Mouse (Mus musculus) megakaryocyte progenitor cell, adult 5-6 weeks (primary cell): ENCODE measurements around the gene Gm20388. TPM values are rescaled to one million over a fixed set of nuclear protein-coding genes. Genes with fewer than 3 reads are reported as not detected.

Experiments used
- ATAC-seq: replicated peaks from 2 replicates; pipeline ENCODE4 v1.8.0; 2016; ENCODE audit warnings: mild to moderate bottlenecking, moderate TSS enrichment, inconsistent platforms; ENCODE audit not compliant: poor library complexity
- total RNA-seq, 2 experiments: library from RNA; stranded (forward) in 1 of 2; stranded (reverse) in 1 of 2; fragments of 157-497, 149-512 nt in 1 of 2; fragments of 200-1000 nt in 1 of 2; gene quantifications; 2 replicates each; pipeline versions ENCODE4 v1.2.3 to v1.2.4; 2015 to 2017

The Gm20388 gene
- total RNA-seq, 2 experiments from 2014 or later: 18.6 TPM; not detected in 1

DNA sequence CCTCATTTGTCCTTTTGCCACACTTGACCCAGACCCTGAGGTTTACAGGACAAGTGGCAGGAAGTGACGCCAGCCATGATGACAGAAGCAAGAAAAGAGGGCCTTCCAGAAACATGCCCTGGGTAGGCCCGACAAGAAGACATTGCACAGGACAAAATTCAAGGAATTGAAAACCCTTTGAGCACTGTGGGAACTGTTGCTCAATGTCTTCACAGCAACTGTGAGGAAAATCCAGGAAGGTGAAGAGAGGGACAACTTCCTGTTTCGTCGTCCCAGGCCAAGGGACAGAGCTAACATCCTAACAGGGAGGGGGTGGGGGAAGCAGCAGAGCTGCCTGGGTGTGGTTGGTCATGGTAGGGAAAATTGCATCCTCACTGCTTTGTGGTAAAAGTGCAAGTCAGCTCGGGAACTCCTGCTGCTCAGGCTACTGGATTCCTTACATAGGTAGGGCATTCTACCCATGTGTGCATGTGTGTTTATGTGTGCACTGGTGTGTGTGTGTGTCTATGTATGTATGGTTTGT lies 3839.6 kb downstream of the Gm20388 start:
- peak; percentile 91 for ATAC-seq

DNA sequence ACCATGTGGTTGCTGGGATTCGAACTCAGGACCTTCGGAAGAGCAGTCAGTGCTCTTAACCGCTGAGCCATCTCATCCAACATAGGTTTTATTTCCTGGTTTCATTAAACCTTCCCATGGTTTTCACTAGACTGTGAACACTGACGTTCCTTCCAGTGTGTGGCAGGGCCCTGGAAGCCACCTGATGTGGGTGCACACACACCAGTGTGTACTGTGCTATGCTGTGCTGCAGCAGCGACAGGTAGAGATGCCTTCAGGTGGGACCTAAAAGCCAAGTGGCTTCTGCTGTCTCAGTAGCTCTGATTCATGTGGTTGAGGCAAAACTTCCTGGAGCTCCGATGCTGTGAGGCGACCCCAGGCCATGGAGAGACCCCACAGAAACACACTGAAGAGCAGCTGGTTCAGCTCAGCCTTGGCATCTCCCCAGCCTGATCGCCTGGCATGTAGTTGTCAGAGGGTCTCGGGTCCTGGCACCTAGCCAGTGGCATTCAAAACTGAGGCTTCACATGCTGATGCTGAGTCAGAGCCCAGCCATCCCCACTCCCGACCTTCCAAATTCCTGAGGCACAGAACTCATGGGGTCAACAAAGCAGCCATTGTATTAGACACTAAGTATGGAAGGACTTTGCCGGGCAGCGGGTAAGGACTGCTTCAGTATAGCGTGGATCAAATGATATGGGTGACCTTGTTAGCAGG lies 3842.3 kb downstream of the Gm20388 start:
- ATAC-seq: no peak

DNA sequence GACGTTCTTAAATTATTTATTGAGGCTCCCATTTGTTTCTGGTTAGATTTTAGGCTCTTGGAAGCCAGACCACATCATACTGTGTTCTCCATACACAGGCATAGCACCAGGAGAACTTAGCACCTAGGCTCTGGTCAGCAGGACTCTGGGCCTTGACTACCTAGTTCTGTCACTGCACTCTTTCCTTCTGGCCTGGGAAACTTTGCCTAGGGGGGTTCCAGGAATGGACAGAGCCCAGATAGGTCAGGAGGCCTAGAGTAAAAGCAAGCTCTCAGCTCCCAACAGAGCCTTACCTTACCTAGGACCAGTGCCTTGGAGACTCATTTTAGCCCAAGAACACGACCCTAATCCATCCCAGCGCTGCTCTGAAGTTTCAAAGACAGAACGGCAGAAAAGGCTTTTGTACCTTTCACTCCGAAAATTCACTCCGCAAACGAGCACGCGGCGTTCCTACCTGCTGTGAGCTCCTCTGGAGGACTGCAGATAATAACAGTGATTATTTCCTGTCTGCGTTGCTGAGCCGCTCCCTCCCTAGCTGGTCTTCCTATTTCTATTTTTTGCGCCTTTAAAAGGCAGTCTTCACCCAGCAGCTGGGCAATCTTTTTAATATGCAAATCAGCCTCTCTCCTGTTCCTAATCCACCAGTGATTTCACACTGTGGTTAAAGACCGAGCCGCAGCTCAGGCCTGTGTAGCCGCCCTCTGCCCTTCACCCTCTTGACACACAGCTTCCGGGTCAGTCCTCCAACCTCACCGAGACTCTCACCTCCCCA lies 3843.1 kb downstream of the Gm20388 start:
- ATAC-seq: no peak; the same call in 1 of the 2 replicates

DNA sequence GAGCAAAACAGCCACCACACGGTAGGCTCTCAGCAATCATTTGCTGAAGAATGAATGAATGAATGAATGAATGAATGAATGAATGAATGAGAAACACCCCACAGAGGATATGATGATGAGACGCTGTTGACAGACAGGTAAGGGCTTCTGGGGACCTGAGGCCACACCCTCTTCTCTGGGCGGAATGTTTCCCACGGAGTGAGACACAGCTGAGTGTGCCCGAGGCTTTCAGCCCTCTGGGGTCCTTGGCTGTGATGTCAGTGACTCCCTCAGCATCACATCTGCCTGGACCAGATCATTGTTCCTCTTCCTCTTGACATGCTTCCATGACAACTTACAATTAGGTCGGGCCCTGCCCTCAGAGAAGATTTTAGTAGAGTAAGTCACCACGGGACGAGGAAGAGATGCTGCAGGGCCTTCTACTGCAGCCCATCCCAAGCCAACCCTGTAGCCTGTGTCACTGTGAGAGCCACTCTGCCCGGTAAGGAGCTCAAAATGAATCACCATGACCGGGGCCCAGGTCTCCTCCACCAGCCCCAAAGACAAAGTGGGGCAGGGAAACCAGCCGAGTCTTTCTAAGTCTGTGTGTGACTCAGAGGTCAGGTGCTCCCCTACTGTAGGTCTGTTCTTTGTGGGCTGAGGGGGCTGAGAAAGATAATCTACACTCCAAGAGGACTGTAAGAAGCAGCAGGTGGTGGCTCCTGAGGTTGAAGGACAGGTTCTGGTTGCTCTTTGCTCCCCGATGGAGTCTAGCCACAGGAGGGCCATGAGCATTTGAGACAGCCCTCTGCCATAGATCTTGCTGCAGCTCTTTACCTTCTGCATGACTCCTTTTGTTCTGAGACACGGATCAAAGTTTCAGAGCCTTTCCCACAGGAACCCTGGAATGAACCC lies 3844.1 kb downstream of the Gm20388 start:
- no peak for ATAC-seq

- ATAC-seq: no peak
Observed at GRCm38 (mm10) chr8:123756901-123757300, 3846.3 kb downstream of the Gm20388 start.

DNA sequence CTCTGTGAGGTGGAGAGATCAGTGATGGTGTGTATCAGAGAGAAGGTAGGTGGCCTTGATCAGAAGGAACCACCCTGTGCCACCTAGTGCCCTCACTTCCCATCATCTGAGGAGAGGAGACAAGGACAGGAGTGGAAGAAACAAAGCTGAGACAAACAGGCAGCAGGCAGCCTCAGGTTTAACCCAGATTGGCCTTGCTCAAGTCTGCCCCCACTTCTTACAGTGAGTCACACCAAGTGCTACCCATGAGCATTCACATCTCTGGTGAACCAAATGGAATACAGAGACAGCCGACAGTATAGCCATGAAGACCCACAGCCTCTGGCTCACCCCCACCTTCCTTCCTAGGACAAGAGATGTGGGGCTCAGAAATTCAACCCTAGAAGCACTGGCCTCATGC lies 3848.3 kb downstream of the Gm20388 start:
- ATAC-seq: no peak

DNA sequence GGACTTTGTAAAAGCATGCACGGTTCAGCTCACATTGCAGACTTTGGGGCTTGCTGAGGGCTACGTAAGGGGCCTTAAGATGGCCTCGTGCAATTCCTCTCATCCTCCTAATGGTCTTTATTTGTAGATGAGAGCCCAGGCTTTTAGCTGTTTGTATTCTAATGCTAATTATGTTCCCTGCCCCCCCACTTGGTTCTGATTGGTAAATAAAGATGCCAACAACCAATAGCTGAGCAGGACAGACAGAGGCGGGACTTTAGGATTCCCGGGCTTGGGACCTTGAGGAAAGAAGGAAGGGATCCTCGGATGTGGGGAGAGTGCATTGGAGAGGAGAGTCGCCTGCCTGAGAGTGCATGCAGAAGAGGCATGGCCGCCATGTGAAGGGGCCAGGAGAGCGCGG lies 3849.3 kb downstream of the Gm20388 start:
- no peak for ATAC-seq

- ATAC-seq: no peak
Observed at GRCm38 (mm10) chr8:123760579-123760978, 3849.9 kb downstream of the Gm20388 start.

DNA sequence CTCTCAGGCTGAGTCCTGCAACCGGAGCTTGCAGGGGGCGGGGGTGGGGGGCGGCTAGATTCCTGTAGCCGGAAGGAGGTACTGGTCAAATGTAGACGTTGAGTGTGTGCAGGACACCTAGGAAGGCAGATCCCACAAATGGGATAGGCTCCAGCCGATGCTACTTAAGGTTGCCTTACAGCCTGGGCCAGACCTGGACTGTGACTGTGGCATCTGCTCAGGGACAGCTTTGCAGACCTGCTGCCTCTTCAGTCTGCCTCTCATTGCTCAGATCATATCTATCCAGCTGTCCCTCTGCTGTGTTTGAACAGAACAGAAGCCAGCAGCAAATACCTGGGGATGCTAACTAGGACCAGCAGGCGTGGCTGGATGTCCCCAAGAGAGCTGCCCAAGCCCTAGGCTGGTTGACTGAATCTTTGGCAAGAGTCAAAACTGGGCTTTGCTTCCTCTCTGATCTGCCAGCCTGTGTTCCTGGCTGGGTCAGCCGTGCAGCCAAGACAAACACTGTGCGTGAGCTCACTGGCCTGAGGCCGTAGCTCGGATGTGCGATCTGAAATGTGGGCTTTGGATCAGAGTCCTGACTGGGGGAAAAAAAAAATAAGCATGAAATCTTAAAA lies 3850.7 kb downstream of the Gm20388 start:
- no peak for ATAC-seq

GRCm38 (mm10) chr8:123761883-123762270 lies 3851.2 kb downstream of the Gm20388 start:
- ATAC-seq: no peak

- ATAC-seq: peak; percentile 42; the same call in 1 of the 2 replicates
Observed at GRCm38 (mm10) chr8:123763355-123763754, 3852.7 kb downstream of the Gm20388 start.

DNA sequence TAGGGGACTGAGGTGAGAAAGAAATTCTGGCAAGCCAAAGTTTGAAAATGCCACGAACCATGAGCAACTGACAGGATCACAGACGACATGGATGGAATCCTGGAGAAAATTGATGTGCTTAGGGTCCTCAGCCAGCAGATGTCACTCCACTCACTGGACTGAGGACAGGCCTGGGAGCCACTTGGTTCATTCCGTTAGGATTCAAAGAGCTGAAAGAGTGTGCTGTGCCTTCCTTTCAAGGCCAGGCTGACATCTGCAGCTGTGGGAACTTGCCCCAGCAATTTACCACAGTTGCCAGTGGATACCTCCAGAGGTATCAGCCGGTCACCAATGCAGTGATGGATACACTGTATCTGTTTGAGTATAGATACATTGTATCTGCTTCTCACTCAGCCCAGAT lies 3854.0 kb downstream of the Gm20388 start:
- ATAC-seq: no peak

DNA sequence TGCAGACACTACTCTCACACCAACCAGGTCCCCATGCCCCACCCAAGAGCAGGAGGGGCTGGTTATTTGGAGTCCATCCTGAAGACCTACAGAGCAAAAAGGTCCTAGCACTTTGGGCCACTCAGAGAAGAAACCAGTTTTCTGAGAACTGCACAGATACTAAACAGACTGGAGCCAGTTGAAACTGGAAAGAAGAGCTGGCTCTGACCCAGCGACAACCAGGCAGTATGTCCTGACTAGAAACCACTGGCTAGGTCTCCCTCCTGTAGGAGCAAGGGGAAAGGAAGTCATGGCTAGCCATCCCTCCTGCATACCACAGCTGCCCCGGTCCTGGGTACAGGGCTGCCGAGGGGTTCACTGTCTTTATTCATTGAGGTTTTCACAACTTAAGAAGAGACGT lies 3855.9 kb downstream of the Gm20388 start:
- no peak for ATAC-seq

DNA sequence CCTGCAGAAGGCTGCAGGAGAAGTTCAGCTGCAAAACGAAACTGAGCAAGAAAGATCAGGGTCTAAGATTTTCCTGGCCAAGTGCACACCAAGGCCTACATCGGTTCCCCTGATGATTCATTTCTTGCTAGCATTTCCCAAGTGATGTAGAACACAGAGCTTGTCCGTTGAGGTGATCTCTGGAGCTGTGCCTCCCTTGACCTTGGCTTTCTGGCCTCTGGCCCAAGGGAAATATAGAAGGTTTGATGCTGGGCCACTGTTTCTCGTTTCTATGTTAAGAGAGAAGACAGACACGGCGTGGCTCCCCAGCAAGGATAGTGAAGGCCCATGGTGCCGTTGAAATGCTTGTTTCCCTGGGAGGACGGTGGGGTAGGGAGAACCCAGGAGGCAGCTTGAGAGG lies 3857.2 kb downstream of the Gm20388 start:
- no peak for ATAC-seq

- ATAC-seq: peak; percentile 96
Observed at GRCm38 (mm10) chr8:123768492-123769356, 3858.1 kb downstream of the Gm20388 start.

GRCm38 (mm10) chr8:123773468-123773867 lies 3862.8 kb downstream of the Gm20388 start:
- ATAC-seq: no peak

DNA sequence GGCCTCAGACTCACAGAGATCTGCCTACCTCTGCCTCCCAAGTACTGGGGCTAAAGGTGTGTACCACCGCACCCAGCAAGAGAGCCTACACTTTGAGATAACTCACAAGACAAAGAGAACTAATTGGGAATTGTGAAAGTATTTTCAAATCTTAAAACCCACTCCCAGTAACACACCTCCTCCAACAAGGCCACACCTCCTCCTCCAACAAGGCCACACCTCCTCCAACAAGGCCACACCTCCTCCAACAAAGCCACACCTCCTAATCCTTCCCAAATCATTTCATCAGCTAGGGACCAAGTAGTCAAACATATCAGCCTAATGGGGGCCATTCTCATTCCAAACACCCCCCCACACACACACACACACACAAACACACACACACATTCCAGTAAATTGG lies 3863.8 kb downstream of the Gm20388 start:
- ATAC-seq: no peak

- no peak for ATAC-seq
Observed at GRCm38 (mm10) chr8:123777319-123777718, 3866.7 kb downstream of the Gm20388 start.

DNA sequence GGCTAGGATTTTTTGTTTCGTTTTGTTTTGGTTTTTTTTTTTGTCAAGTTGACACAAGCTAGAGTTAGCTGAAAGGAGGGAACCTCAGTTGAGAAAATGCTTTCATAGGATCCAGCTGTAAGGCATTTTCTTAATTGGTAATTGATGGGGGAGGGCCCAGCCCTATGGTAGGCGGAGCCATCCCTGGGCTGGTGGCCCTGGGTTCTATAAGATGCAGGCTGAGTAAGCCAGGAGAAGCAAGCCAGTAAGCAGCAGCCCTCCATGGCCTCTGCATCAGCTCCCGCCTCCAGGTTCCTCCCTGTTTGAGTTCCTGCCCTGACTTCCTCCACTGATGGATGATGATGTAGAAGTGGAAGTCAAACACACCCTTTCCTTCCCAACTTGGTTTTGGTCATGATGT lies 3869.8 kb downstream of the Gm20388 start:
- ATAC-seq: no peak

DNA sequence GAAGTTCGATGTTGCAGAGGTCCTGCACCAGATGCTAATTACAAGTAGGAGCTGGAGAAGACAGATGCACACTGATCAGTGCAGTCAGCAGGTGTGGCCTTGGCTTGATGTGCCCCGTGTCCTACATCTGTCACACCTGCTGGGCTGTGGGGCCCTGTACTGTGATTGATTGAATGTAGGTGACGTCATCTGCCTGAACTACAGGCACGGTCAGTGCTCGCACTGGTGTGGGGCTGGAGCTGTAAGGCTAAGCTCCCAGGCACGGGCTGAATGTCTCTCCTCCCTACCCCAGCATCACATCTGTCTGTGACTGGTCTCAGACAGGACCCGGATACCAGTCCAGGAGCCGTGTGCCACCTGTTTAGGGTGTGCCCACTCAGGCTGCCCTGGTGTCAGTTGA lies 3870.6 kb downstream of the Gm20388 start:
- ATAC-seq: no peak
